Mouse (Mus musculus) ZHBTc4 (cell line): ENCODE measurements at regions not wholly inside any gene's neighbourhood (a gene's known extent, or its start where the extent isn't known, plus 50 kb on each side); places are given as distances from the start of the nearest gene placed in this dataset.

Experiments
- DNase-seq: peaks from one replicate; pipeline ENCODE4 v3.0.0-alpha.2; 2011; ENCODE audit warnings: low read depth, low spot score

DNA sequence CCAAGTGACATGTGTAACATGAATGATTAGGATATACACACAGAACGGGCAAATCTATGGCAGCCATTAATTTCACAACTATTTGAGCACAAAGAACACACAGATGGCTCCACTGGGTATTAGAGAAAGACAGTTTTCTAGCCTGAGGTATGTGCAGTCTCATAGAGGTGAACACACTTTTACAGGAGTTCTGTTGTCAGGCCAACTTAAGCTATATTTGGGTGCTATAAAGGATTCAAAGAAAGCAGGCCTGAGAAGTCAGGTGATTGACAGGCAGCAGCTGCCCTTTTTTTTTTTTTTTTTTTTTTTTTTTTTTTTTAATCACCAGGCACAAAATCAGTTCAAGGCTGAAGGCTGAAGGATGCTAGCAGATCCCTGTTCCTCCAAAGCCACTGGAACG is 153.0 kb downstream of the Gm11361 start:
- DNase-seq: no peak

DNA sequence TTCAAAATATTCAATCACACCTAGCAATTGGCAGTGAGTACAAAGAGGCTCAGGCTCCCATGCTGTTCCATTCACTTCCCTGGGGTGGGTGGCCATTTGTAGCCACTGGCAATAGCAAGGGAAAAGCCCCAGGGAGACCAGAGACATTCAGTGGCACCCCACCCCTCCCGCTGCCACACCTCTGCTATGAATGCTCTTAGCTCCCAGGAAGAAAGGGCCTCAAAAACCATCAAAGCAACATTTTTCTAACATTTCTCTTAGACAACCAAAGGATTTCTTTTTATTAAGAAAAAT is 152.2 kb downstream of the Gm11361 start:
- peak; percentile 8 for DNase-seq

DNA sequence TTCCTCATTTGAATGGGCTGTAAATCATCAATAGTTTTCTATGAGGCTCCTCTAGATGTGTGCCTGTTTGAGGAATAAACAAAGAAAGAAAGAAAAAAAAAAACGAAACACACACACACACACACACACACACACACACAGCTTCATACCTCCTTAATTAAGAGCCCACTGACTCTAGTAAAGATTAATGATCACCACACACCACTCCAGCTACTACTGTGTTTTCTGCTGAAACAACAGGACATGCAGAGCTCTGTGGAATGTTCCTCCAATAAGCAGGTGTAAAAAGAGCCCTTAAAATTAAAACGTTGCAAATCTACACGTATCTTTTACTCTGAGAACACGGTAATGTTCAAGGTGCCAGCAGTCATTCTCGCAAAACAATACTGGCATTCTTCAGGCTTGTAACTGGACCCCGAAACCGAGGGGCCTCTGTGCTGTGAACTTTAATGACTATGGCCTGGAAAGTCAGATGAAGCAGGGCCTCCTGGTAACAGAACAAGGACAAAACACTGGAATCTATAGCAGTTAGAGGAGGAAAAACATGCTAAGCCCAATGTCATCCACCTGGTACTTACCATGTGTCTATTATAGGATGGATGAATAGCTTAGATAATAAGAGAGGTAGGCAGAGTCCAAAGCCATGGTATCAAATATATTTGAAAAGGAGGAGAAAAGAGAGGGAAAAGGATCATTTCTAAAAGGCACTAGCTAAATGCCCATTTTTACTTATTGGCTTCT is 151.7 kb downstream of the Gm11361 start:
- no peak for DNase-seq

DNA sequence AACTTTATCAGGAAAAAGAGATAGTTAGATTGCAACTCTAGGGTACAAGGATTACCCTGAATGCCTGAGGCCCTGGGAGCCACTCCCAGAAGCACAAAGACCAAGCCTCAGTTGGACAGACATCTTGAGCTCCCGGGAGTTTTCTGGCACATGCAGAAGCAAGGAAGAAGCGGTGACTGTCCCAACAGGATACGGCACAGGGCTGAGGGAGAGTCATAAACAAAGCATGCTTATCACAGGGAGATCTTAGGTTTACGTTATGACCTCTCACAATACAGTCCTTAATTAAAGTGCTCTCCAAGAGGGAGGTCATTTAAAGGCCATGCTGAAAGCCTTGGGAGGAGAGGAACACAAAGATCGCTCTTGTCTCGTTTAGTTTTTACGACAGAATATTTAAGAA is 143.1 kb downstream of the Gm11361 start:
- peak; percentile 20 for DNase-seq
